Mouse (Mus musculus) hindbrain, embryonic 12.5 days (tissue): ENCODE results near the gene Dedd. TPM values are rescaled to one million over a fixed set of nuclear protein-coding genes. Genes with fewer than 3 reads are reported as not detected.
A peak's percentile ranks its signal among the peaks of the same experiment; 100 is the strongest.
"Not testable (repeated sequence)": the region's sequence is repeated elsewhere in the genome, so short reads cannot be mapped to it uniquely, and the experiment has no call there.

Experiments used
- ATAC-seq: fragments of 200-750 bp; cut with Nextera tagmentation; 2 replicates; pipeline ENCODE4 v1.8.0; 2017; ENCODE audit warnings: moderate TSS enrichment; ENCODE audit not compliant: low FRiP score
- H3K27ac ChIP-seq: fragments of 300-500 bp; sonication (generic); 2 replicates; pipeline ENCODE4 v1.5.1; 2016; ENCODE audit warnings: mild to moderate bottlenecking
- H3K27me3 ChIP-seq: fragments of 300-500 bp; sonication (generic); 2 replicates; pipeline ENCODE4 v1.6.1; 2016; ENCODE audit warnings: mild to moderate bottlenecking
- H3K36me3 ChIP-seq: fragments of 300-500 bp; sonication (generic); 2 replicates; pipeline ENCODE4 v1.6.1; 2016; ENCODE audit warnings: mild to moderate bottlenecking
- H3K4me1 ChIP-seq: fragments of 300-500 bp; sonication (generic); 2 replicates; pipeline ENCODE4 v1.6.1; 2016
- H3K4me2 ChIP-seq: fragments of 300-500 bp; sonication (generic); replicated peaks from 2 replicates; pipeline ENCODE4 v1.6.1; 2016; ENCODE audit warnings: mild to moderate bottlenecking
- H3K4me3 ChIP-seq: fragments of 300-500 bp; sonication (generic); 2 replicates; pipeline ENCODE4 v1.5.1; 2016; ENCODE audit warnings: mild to moderate bottlenecking
- H3K9ac ChIP-seq: fragments of 300-500 bp; sonication (generic); 2 replicates; pipeline ENCODE4 v1.6.1; 2016; ENCODE audit warnings: mild to moderate bottlenecking, moderate library complexity
- H3K9me3 ChIP-seq: fragments of 300-500 bp; sonication (generic); replicated peaks from 2 replicates; pipeline ENCODE4 v1.6.1; 2016; ENCODE audit warnings: mild to moderate bottlenecking
- WGBS: fragments of 180-500 bp; shearing (Covaris S2); methylation state at CpG from one replicate; pipeline ENCODE4 v1.1.7; 2016; 5-methylcytosine and 5-hydroxymethylcytosine counted together
- polyA plus RNA-seq: library from polyadenylated mRNA; unstranded; fragments of >200 nt; fragmentation: Nextera tagmentation; extraction: Ambion mirVana; gene quantifications from 2 replicates; pipeline ENCODE4 v1.2.1, GENCODE M21; 2016

Dedd gene
- polyA plus RNA-seq, 1 experiment from 2014 or later = 54.6 TPM

- H3K27ac ChIP-seq = no peak overlapping the region
- H3K27me3 ChIP-seq = no peaks in the 10 kb centered on the region
- no peaks in the 10 kb centered on the region; the same call in 1 of the 2 replicates for H3K4me1 ChIP-seq
- 74% methylated on average over 1 of the region's 1 CpGs for WGBS
- ATAC-seq = 0 out of 2 replicates have a peak, but pooled peaks have one; percentile 46
- no peak overlapping the region for H3K4me3 ChIP-seq
- no peaks in the 10 kb centered on the region for H3K36me3 ChIP-seq
- no peak overlapping the region for H3K9ac ChIP-seq
- no peak overlapping the region for H3K4me2 ChIP-seq
- no peaks in the 10 kb centered on the region for H3K9me3 ChIP-seq
These were observed 6.9 kb upstream of the Dedd start for GRCm38 (mm10) chr1:171322012-171322411.

GRCm38 (mm10) chr1:171325571-171325970, 3.4 kb upstream of the Dedd start:
- Histone ChIP-seq H3K9me3 (no peaks in the 10 kb centered on the region), H3K27ac (no peak overlapping the region), H3K4me2 (no peak overlapping the region), H3K27me3 (no peaks in the 10 kb centered on the region), H3K36me3 (no peaks in the 10 kb centered on the region), H3K4me1 (peaks cover 19% of the 10 kb centered on the region), H3K4me3 (no peak overlapping the region), H3K9ac (no peak overlapping the region)
- WGBS = 78% methylated on average over 2 of the region's 2 CpGs
- ATAC-seq = no peak

DNA sequence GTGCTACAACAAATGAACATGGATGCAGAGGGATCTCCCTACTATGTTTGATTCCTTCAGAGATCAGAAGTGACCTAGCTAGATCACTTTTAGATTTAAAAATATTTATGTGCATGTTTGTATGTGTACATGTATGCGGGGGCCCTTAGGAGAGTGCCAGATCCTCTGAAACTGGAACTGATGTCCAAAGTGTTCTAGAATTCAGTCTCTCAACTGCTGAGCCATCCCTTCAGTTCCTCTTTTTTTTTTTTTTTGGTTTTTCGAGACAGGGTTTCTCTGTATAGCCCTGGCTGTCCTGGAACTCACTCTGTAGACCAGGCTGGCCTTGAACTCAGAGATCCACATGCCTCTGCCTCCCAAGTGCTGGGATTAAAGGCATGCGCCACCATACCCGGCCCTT, 2.4 kb upstream of the Dedd start:
- not testable (repeated sequence) for H3K27ac ChIP-seq, H3K9ac ChIP-seq, ATAC-seq, H3K4me2 ChIP-seq, H3K27me3 ChIP-seq, H3K9me3 ChIP-seq, H3K36me3 ChIP-seq, H3K4me3 ChIP-seq
- WGBS = 96% methylated on average over 4 of the region's 4 CpGs
- peaks cover 28% of the 10 kb centered on the region for H3K4me1 ChIP-seq

GRCm38 (mm10) chr1:171328244-171328643, 701 bp upstream of the Dedd start:
- no peaks in the 10 kb centered on the region for H3K27me3 ChIP-seq
- WGBS = 37% methylated on average over 9 of the region's 9 CpGs
- peak overlapping the region; percentile 77 for H3K4me3 ChIP-seq
- H3K27ac ChIP-seq = peak overlapping the region; percentile 99
- H3K36me3 ChIP-seq = no peaks in the 10 kb centered on the region
- ATAC-seq = no peak
- peaks cover 33% of the 10 kb centered on the region for H3K4me1 ChIP-seq
- no peaks in the 10 kb centered on the region for H3K9me3 ChIP-seq
- peak overlapping the region; percentile 91 for H3K9ac ChIP-seq
- peak overlapping the region; percentile 81 for H3K4me2 ChIP-seq

- Histone ChIP-seq H3K27ac (peak overlapping the region; percentile 99), H3K4me2 (peak overlapping the region; percentile 81), H3K9ac (peak overlapping the region; percentile 91), H3K9me3 (no peaks in the 10 kb centered on the region), H3K27me3 (no peaks in the 10 kb centered on the region), H3K4me3 (peak overlapping the region; percentile 77), H3K36me3 (peaks cover 4% of the 10 kb centered on the region; the same call in 1 of the 2 replicates), H3K4me1 (peaks cover 37% of the 10 kb centered on the region)
- WGBS = 2% methylated on average over 44 of the region's 61 CpGs
- peak; percentile 90 for ATAC-seq
These were observed 679 bp downstream of the Dedd start for GRCm38 (mm10) chr1:171329433-171330215.

GRCm38 (mm10) chr1:171330216-171330560, 1.2 kb downstream of the Dedd start:
- H3K36me3 ChIP-seq = peaks cover 4% of the 10 kb centered on the region; the same call in 1 of the 2 replicates
- peak overlapping the region; percentile 77 for H3K4me3 ChIP-seq
- ATAC-seq = 0 out of 2 replicates have a peak, but pooled peaks have one; percentile 20
- peak overlapping the region; percentile 81 for H3K4me2 ChIP-seq
- H3K9ac ChIP-seq = peak overlapping the region; percentile 91
- H3K4me1 ChIP-seq = peaks cover 37% of the 10 kb centered on the region
- H3K27me3 ChIP-seq = no peaks in the 10 kb centered on the region
- under 1% methylated on average over 4 of the region's 4 CpGs for WGBS
- H3K27ac ChIP-seq = peak overlapping the region; percentile 99
- no peaks in the 10 kb centered on the region for H3K9me3 ChIP-seq

DNA sequence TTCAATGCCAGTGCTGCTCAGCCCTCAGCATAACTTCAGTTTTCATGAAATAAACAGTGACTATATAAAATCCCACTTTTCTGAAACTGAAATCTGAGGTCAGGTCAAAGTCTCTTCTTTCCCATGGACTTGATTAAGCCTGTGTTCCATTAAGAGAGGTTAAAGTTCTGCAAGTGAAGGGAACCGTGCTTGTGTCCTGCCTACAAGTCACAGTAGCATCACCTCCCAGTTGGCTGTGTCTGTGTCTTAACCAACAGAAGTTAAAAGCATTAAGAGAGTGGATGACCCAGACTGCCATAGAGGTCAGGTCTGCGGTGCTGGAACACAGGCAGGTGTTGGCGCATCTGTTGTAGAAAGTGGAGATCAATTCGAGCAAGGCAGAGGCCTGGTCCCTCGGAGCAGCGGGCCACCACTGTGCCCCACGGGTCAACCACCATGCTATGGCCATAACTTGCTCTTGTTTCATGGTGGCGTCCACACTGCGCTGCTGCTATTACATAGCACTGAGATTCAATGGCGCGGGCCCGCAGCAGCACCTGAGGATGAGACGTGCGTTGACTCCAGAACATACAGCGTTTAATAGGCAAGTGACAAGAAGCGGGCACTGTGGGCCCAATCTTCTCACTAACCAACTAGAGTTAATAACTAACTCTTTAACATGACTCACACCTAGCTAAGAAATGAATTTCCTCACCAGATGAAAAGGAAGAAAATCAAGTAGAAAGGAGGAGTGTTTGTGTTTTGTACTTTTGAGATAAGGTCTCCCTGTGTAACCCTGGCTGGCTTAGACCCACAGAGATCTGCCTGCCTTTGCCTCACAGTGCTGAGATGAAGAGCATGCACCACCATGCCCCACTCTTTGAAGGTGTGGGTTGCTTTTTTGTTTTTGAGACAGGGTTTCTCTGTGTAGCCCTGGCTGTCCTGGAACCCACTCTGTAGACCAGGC, 13.6 kb downstream of the Dedd start:
- no peak for ATAC-seq
- no peak overlapping the region for H3K27ac ChIP-seq
- no peaks in the 10 kb centered on the region for H3K27me3 ChIP-seq
- H3K36me3 ChIP-seq = peaks cover 60% of the 10 kb centered on the region
- H3K4me2 ChIP-seq = no peak overlapping the region
- no peak overlapping the region for H3K9ac ChIP-seq
- no peak overlapping the region for H3K4me3 ChIP-seq
- H3K9me3 ChIP-seq = peaks cover 4% of the 10 kb centered on the region
- peaks cover 20% of the 10 kb centered on the region for H3K4me1 ChIP-seq
- WGBS = 95% methylated on average over 16 of the region's 16 CpGs

GRCm38 (mm10) chr1:171343922-171344677, 15.2 kb downstream of the Dedd start:
- no peak for ATAC-seq
- Histone ChIP-seq H3K4me1 (peaks cover 20% of the 10 kb centered on the region), H3K27ac (no peak overlapping the region), H3K9me3 (peaks cover 4% of the 10 kb centered on the region), H3K9ac (no peak overlapping the region), H3K4me3 (no peak overlapping the region), H3K27me3 (no peaks in the 10 kb centered on the region), H3K36me3 (peaks cover 46% of the 10 kb centered on the region), H3K4me2 (peak overlapping the region; percentile 89; the same call in 1 of the 2 replicates)
- WGBS = 89% methylated on average over 9 of the region's 9 CpGs

DNA sequence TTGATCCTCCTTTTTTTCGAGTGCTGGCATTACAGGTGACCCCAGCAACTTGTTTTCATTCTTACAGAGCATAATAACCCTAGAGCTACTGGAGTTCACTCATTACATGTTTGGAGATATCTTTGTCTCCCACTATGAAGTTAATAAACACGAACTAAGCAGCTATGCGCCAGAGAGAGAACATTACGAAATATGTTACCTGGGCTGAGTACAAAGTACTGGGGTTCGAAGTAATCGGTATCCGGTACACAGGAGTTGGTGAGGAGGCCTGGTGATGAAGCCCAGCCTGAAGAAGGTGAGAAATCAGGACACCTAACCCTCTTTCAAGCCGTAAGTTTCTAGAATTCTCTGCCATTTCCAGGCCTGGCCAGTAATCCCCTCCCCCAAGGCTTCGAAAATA, 15.8 kb downstream of the Dedd start:
- peaks cover 4% of the 10 kb centered on the region for H3K9me3 ChIP-seq
- no peak overlapping the region for H3K27ac ChIP-seq
- peak overlapping the region; percentile 83 for H3K9ac ChIP-seq
- peak overlapping the region; percentile 89 for H3K4me2 ChIP-seq
- H3K27me3 ChIP-seq = no peaks in the 10 kb centered on the region
- H3K36me3 ChIP-seq = peaks cover 40% of the 10 kb centered on the region
- whole genome bisulfite sequencing = 80% methylated on average over 9 of the region's 9 CpGs
- peak overlapping the region; percentile 68 for H3K4me3 ChIP-seq
- ATAC-seq = no peak
- H3K4me1 ChIP-seq = peaks cover 20% of the 10 kb centered on the region

- Histone ChIP-seq H3K27me3 (no peaks in the 10 kb centered on the region), H3K4me1 (peaks cover 20% of the 10 kb centered on the region), H3K9ac (peak within 1 kb of the TSS; percentile 83), H3K4me3 (peak within 1 kb of the TSS; percentile 68), H3K36me3 (peaks cover 33% of the 10 kb centered on the region), H3K4me2 (peak within 1 kb of the TSS; percentile 89), H3K9me3 (peaks cover 4% of the 10 kb centered on the region), H3K27ac (peak within 1 kb of the TSS; percentile 56; the same call in 1 of the 2 replicates)
- 1% methylated on average over 53 of the region's 53 CpGs for WGBS
- peak; percentile 94 for ATAC-seq
These were observed 16.5 kb downstream of the Dedd start, which contains the start of the genes Nit1 and Pfdn2 for GRCm38 (mm10) chr1:171345225-171346094. Nit1 (minus strand) TSS chr1:171345646. Pfdn2 (plus strand) TSS chr1:171345670.

DNA sequence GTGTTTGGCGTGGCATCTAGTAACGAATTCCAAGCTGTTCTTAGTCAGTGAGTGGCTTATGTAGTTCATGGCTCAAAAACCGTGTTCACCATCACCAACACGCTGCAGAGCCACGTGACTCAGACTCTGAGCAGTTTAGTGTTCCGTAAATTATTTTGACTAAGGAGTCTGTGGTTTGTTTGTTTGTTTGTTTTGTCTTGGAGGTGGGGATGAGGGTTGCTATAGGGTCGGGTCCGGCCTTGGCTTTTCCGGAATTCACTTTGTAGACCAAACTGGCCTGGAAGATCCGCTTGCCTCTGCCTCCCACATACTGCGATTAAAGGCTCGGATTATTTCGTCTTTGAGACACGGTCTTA, 17.1 kb downstream of the Dedd start:
- 0 out of 2 replicates have a peak overlapping the region, but pooled peaks have one; percentile 56 for H3K27ac ChIP-seq

More for the DNA sequence above, 17.1 kb downstream of the Dedd start:
- peak overlapping the region; percentile 89 for H3K4me2 ChIP-seq
- peaks cover 27% of the 10 kb centered on the region for H3K36me3 ChIP-seq
- H3K9ac ChIP-seq = peak overlapping the region; percentile 83
- under 1% methylated on average over 14 of the region's 14 CpGs for WGBS
- H3K4me3 ChIP-seq = peak overlapping the region; percentile 68
- H3K4me1 ChIP-seq = peaks cover 20% of the 10 kb centered on the region
- peaks cover 4% of the 10 kb centered on the region for H3K9me3 ChIP-seq
- H3K27me3 ChIP-seq = no peaks in the 10 kb centered on the region
- no peak; the same call in 1 of the 2 replicates for ATAC-seq
